Mouse (Mus musculus): ENCODE results near the gene Raet1e. TPM values are rescaled to one million over a fixed set of nuclear protein-coding genes. Genes with fewer than 3 reads are reported as not detected.
"Not testable (repeated sequence)": the region's sequence is repeated elsewhere in the genome, so short reads cannot be mapped to it uniquely, and the experiment has no call there.

Gene Raet1e
- polyA plus RNA-seq, 2 experiments: 6.2 to 7.3 TPM

- H3K4me3 ChIP-seq (replicated peaks; ENCODE audit: low read length); H3K9me3 ChIP-seq (ENCODE audit: control insufficient read depth, low read length); H3K9ac ChIP-seq (ENCODE audit: low read depth, low read length, severe bottlenecking); H3K36me3 ChIP-seq (ENCODE audit: control insufficient read depth, insufficient read depth, low read length); H3K4me2 ChIP-seq (replicated peaks; ENCODE audit: low read depth, low read length, severe bottlenecking); H3K27ac ChIP-seq (replicated peaks; ENCODE audit: low read depth, low read length); H3K27me3 ChIP-seq (ENCODE audit: control insufficient read depth, insufficient read depth, low read length); DNase-seq (ENCODE audit: low spot score); H3K4me1 ChIP-seq (ENCODE audit: control insufficient read depth, insufficient read depth, low read length): not testable (repeated sequence)
- peak; percentile 44; the same call in 1 of the 2 replicates for ATAC-seq (ENCODE audit: low FRiP score, low read depth)
- no CpG with 5 or more reads among the region's 2 CpGs for WGBS
Observed at GRCm38 (mm10) chr10:22202784-22203583, 44.6 kb downstream of the Raet1e start.

- H3K4me1 ChIP-seq (ENCODE audit: control insufficient read depth, insufficient read depth, low read length); H3K27me3 ChIP-seq (ENCODE audit: control insufficient read depth, insufficient read depth, low read length); H3K36me3 ChIP-seq (ENCODE audit: control insufficient read depth, insufficient read depth, low read length); H3K9me3 ChIP-seq (ENCODE audit: control insufficient read depth, low read length); H3K4me3 ChIP-seq (replicated peaks; ENCODE audit: low read length); H3K9ac ChIP-seq (ENCODE audit: low read depth, low read length, severe bottlenecking); DNase-seq (ENCODE audit: low spot score); H3K27ac ChIP-seq (replicated peaks; ENCODE audit: low read depth, low read length); ATAC-seq (ENCODE audit: low FRiP score, low read depth); H3K4me2 ChIP-seq (replicated peaks; ENCODE audit: low read depth, low read length, severe bottlenecking): not testable (repeated sequence)
- 56% methylated on average over 1 of the region's 1 CpGs for WGBS
Observed at GRCm38 (mm10) chr10:22206443-22206842, 48.1 kb downstream of the Raet1e start.

DNA sequence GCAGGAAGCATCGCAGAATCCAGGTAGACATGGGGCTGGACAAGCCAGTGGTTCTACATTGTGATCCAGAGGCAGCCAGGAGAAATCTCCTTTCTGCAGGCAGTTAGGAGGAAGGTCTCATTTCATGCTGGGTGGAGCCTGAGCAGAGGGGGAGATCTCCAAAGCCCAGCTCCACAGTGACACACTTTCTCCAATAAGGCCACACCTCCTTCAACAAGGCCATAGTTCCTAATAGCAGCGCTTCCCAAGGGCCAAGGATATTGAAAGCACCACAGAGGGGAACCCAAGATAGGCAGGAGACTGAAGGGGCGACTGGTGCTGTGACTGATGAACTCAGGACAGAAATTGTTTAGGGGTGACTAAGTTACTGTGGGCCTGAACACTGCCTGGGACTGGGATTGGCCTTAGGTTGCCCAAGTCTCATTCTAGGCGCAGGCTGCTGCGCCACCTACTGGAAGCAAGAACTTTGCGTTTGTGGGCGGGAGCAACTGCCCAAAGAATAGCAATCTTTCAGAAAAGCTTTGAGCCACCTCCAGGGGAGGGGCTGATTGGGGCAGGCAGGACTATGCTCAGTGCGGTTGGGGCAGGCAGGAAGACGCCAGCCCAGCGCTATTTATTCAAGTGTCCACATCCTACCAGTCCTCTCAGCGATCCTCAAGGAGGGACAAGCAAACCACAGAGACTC lies 53.8 kb downstream of the Raet1e start:
- H3K4me3 ChIP-seq (replicated peaks; ENCODE audit: low read length); H3K27ac ChIP-seq (replicated peaks; ENCODE audit: low read depth, low read length); H3K9ac ChIP-seq (ENCODE audit: low read depth, low read length, severe bottlenecking); H3K4me2 ChIP-seq (replicated peaks; ENCODE audit: low read depth, low read length, severe bottlenecking); H3K27me3 ChIP-seq (ENCODE audit: control insufficient read depth, insufficient read depth, low read length); H3K36me3 ChIP-seq (ENCODE audit: control insufficient read depth, insufficient read depth, low read length); H3K9me3 ChIP-seq (ENCODE audit: control insufficient read depth, low read length); H3K4me1 ChIP-seq (ENCODE audit: control insufficient read depth, insufficient read depth, low read length): not testable (repeated sequence)
- peak; percentile 6 for DNase-seq (ENCODE audit: low spot score)
- 1% methylated on average over 7 of the region's 11 CpGs for WGBS
- ATAC-seq (ENCODE audit: low FRiP score, low read depth): peak; percentile 47; the same call in 1 of the 2 replicates

GRCm38 (mm10) chr10:22223474-22224349 lies 65.3 kb downstream of the Raet1e start:
- not testable (repeated sequence) for H3K27ac ChIP-seq (replicated peaks; ENCODE audit: low read depth, low read length); H3K9me3 ChIP-seq (ENCODE audit: control insufficient read depth, low read length); H3K4me2 ChIP-seq (replicated peaks; ENCODE audit: low read depth, low read length, severe bottlenecking); H3K27me3 ChIP-seq (ENCODE audit: control insufficient read depth, insufficient read depth, low read length); DNase-seq (ENCODE audit: low spot score); H3K4me3 ChIP-seq (replicated peaks; ENCODE audit: low read length); H3K9ac ChIP-seq (ENCODE audit: low read depth, low read length, severe bottlenecking); H3K4me1 ChIP-seq (ENCODE audit: control insufficient read depth, insufficient read depth, low read length); ATAC-seq (ENCODE audit: low FRiP score, low read depth); H3K36me3 ChIP-seq (ENCODE audit: control insufficient read depth, insufficient read depth, low read length)
- no CpG with 5 or more reads among the region's 7 CpGs for WGBS

GRCm38 (mm10) chr10:22265060-22265459 lies 106.7 kb downstream of the Raet1e start:
- 89% methylated on average over 8 of the region's 8 CpGs for WGBS
- Histone ChIP-seq H3K4me1 (ENCODE audit: control insufficient read depth, insufficient read depth, low read length) (no peaks in the 10 kb centered on the region), H3K4me3 (replicated peaks; ENCODE audit: low read length) (no peak overlapping the region), H3K9me3 (ENCODE audit: control insufficient read depth, low read length) (0 out of 2 replicates have a peak, but pooled peaks cover 5% of the 10 kb centered on the region), H3K27ac (replicated peaks; ENCODE audit: low read depth, low read length) (no peak overlapping the region), H3K4me2 (replicated peaks; ENCODE audit: low read depth, low read length, severe bottlenecking) (no peak overlapping the region), H3K36me3 (ENCODE audit: control insufficient read depth, insufficient read depth, low read length) (no peaks in the 10 kb centered on the region), H3K9ac (ENCODE audit: low read depth, low read length, severe bottlenecking) (no peak overlapping the region), H3K27me3 (ENCODE audit: control insufficient read depth, insufficient read depth, low read length) (no peaks in the 10 kb centered on the region)
- DNase-seq (ENCODE audit: low spot score) (no peak), ATAC-seq (ENCODE audit: low FRiP score, low read depth) (no peak)
- no peak for TF ChIP-seq POLR2A (IDR thresholded peaks at IDR 0.05; ENCODE audit: borderline replicate concordance, extremely low read depth, insufficient read depth, insufficient read length)

- H3K9ac ChIP-seq (ENCODE audit: low read depth, low read length, severe bottlenecking); H3K4me1 ChIP-seq (ENCODE audit: control insufficient read depth, insufficient read depth, low read length); ATAC-seq (ENCODE audit: low FRiP score, low read depth); DNase-seq (ENCODE audit: low spot score); H3K36me3 ChIP-seq (ENCODE audit: control insufficient read depth, insufficient read depth, low read length); H3K4me3 ChIP-seq (replicated peaks; ENCODE audit: low read length); H3K9me3 ChIP-seq (ENCODE audit: control insufficient read depth, low read length); H3K4me2 ChIP-seq (replicated peaks; ENCODE audit: low read depth, low read length, severe bottlenecking); H3K27ac ChIP-seq (replicated peaks; ENCODE audit: low read depth, low read length): not testable (repeated sequence)
- 48% methylated on average over 6 of the region's 8 CpGs for WGBS
- H3K27me3 ChIP-seq (ENCODE audit: control insufficient read depth, insufficient read depth, low read length): peaks cover 14% of the 10 kb centered on the region; the same call in 1 of the 2 replicates
Observed at GRCm38 (mm10) chr10:22270879-22271786, 112.8 kb downstream of the Raet1e start.
